Mouse (Mus musculus) midbrain, embryonic 12.5 days (tissue): ENCODE data around the gene St6galnac4. TPM values are rescaled to one million over a fixed set of nuclear protein-coding genes. Genes with fewer than 3 reads are reported as not detected.

Experiments
- ATAC-seq: fragments of 200-750 bp; cut with Nextera tagmentation; 2 replicates; pipeline ENCODE4 v1.8.0; 2017; ENCODE audit warnings: low read depth, moderate TSS enrichment, moderate library complexity; ENCODE audit not compliant: low FRiP score
- H3K27ac ChIP-seq: fragments of 300-500 bp; sonication (generic); replicated peaks from 2 replicates; pipeline ENCODE4 v1.5.1; 2016; ENCODE audit warnings: mild to moderate bottlenecking
- H3K27me3 ChIP-seq: fragments of 300-500 bp; sonication (generic); 2 replicates; pipeline ENCODE4 v1.6.1; 2016; ENCODE audit warnings: mild to moderate bottlenecking
- H3K36me3 ChIP-seq: fragments of 300-500 bp; sonication (generic); 2 replicates; pipeline ENCODE4 v1.6.1; 2016
- H3K4me1 ChIP-seq: fragments of 300-500 bp; sonication (generic); 2 replicates; pipeline ENCODE4 v1.6.1; 2016
- H3K4me2 ChIP-seq: fragments of 300-500 bp; sonication (generic); replicated peaks from 2 replicates; pipeline ENCODE4 v1.6.1; 2016; ENCODE audit warnings: mild to moderate bottlenecking, moderate library complexity
- H3K4me3 ChIP-seq: fragments of 300-500 bp; sonication (generic); 2 replicates; pipeline ENCODE4 v1.5.1; 2016; ENCODE audit warnings: mild to moderate bottlenecking
- H3K9ac ChIP-seq: fragments of 300-500 bp; sonication (generic); replicated peaks from 2 replicates; pipeline ENCODE4 v1.6.1; 2016; ENCODE audit warnings: mild to moderate bottlenecking, moderate library complexity
- H3K9me3 ChIP-seq: fragments of 300-500 bp; sonication (generic); 2 replicates; pipeline ENCODE4 v1.6.1; 2016; ENCODE audit warnings: mild to moderate bottlenecking
- WGBS: fragments of 180-500 bp; shearing (Covaris S2); methylation state at CpG from one replicate; pipeline ENCODE4 v1.1.7; 2016; 5-methylcytosine and 5-hydroxymethylcytosine counted together
- polyA plus RNA-seq: library from polyadenylated mRNA; unstranded; fragments of >200 nt; fragmentation: Nextera tagmentation; extraction: Ambion mirVana; gene quantifications from 2 replicates; pipeline ENCODE4 v1.2.1, GENCODE M21; 2016

The St6galnac4 gene
- polyA plus RNA-seq, 1 experiment from 2014 or later: 17.9 TPM

DNA sequence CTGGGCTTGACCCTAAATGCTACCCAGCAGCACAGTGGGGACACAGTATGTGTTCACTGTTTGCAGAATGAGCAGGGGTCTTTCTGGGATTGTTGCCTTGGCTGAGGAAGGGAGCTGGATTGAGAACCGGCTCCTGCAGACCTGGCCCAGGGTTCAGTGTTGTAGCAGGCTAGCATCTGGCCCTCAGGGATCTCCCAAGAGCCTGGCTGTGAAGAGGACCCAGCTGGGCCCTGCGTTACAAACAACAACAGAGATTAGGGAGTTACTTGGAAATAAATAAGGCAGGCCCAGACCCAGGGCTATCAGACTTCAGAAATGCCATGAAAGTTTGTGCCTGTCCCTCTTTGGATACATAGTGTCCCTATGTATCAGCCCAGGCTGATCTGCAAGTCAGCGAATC lies 58.8 kb downstream of the St6galnac4 start:
- WGBS: 74% methylated on average over 3 of the region's 3 CpGs

DNA sequence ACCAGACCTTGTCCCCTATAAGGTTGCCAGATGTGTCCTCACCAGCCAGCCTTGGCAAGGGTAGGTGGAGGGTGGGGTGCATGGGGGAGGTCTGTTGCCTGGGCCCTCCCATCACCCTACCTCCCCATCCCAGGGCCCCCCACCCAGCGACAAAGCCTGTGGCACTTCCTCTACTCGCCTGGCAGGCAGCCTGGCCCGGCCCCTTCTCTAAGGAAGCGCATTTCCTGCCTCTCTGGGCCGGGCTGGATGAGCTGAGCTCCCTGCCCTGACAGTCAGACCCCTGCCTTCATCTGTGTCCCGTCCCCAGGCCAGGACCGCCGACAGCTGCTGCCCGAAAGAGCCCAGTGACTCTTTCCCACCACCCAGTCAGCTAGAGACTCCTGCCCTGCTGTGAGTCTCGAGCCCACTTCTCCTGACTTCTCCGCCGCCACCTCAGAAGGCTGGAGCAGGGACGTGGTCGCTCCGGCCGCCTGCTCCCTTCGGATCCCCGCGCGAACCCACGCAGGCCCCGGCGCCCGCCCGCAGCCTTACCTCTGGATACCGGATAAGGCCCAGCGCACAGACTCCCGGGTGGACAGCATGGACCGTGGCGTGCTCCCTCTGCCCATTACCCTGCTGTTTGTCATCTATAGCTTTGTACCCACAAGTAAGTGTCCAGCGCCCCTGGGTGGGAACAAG lies 59.6 kb downstream of the St6galnac4 start, which contains the start of gene Eng:
Gene Eng (plus strand): TSS at position 217 of the 678 bp plus-strand sequence.
- Histone ChIP-seq H3K27ac (no peak within 1 kb of the TSS), H3K9ac (no peak within 1 kb of the TSS), H3K4me1 (no peaks in the 10 kb centered on the region), H3K36me3 (no peaks in the 10 kb centered on the region), H3K27me3 (no peaks in the 10 kb centered on the region), H3K4me3 (no peak within 1 kb of the TSS), H3K4me2 (no peak within 1 kb of the TSS), H3K9me3 (no peaks in the 10 kb centered on the region)
- no peak for ATAC-seq
- 65% methylated on average over 31 of the region's 31 CpGs for WGBS

More for the DNA sequence above, 58.8 kb downstream of the St6galnac4 start:
- Histone ChIP-seq H3K9ac (no peak overlapping the region), H3K9me3 (no peaks in the 10 kb centered on the region), H3K27me3 (no peaks in the 10 kb centered on the region), H3K4me1 (no peaks in the 10 kb centered on the region), H3K36me3 (no peaks in the 10 kb centered on the region), H3K27ac (no peak overlapping the region), H3K4me2 (no peak overlapping the region), H3K4me3 (no peak overlapping the region)
- ATAC-seq: no peak

DNA sequence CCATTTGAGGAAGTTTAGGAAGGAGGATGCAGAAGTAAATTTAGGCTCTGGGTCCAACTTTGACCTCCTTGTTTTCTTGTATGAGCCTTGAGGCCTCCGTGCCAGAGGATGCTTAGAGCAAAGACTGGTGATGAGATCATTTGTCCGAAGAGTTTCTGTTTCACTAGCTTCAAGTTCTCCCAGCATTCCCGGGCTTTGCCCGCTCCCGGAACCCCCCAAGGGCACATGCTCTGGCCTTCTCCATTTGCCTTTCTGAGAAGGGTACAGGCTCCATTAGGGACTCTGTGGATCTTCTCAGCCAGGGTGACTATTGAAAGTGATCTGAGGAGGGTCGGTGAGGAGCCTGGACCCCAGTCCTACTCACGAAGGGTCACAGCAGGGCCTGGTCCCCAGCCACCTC lies 60.5 kb downstream of the St6galnac4 start:
- H3K27me3 ChIP-seq: no peaks in the 10 kb centered on the region
- 93% methylated on average over 7 of the region's 7 CpGs for WGBS
- no peak overlapping the region for H3K9ac ChIP-seq
- H3K36me3 ChIP-seq: no peaks in the 10 kb centered on the region
- H3K4me3 ChIP-seq: no peak overlapping the region
- H3K4me2 ChIP-seq: no peak overlapping the region
- H3K27ac ChIP-seq: no peak overlapping the region
- no peaks in the 10 kb centered on the region for H3K9me3 ChIP-seq
- ATAC-seq: no peak
- H3K4me1 ChIP-seq: no peaks in the 10 kb centered on the region

Other genes starting within 250 kb of the St6galnac4 start
- gene Ciz1, start 234.8 kb upstream of the St6galnac4 start, polyA plus RNA-seq: 61.5 TPM in 2 replicates
- 26.3 and 30.5 TPM in 2 replicates for gene Dnm1, start 233.8 kb upstream of the St6galnac4 start, polyA plus RNA-seq
- 57.5 and 61.1 TPM in 2 replicates for gene 1110008P14Rik, start 205.2 kb upstream of the St6galnac4 start, polyA plus RNA-seq
- gene Lcn2, start 198.8 kb upstream of the St6galnac4 start, polyA plus RNA-seq: 0.60 TPM in 2 replicates
- 27.2 and 28.6 TPM in 2 replicates for gene Ptges2, start 191.2 kb upstream of the St6galnac4 start, polyA plus RNA-seq
- gene Naif1, start 136.6 kb upstream of the St6galnac4 start, polyA plus RNA-seq: 5.2 and 6.4 TPM in 2 replicates
- 40.0 TPM in 2 replicates for gene Slc25a25, start 135.7 kb upstream of the St6galnac4 start, polyA plus RNA-seq
- gene Fam102a, start 51.8 kb upstream of the St6galnac4 start, polyA plus RNA-seq: 9.4 and 10.1 TPM in 2 replicates
- gene Dpm2, start 16.2 kb upstream of the St6galnac4 start, polyA plus RNA-seq: 109 and 121 TPM in 2 replicates
- 2.7 and 3.1 TPM in 2 replicates for gene Pip5kl1, start 12.3 kb upstream of the St6galnac4 start, polyA plus RNA-seq
- gene 9430097D07Rik, start 11.4 kb upstream of the St6galnac4 start, polyA plus RNA-seq: 0.16 and 0.56 TPM in 2 replicates
- 10.6 and 11.2 TPM in 2 replicates for gene St6galnac6, start 12.6 kb downstream of the St6galnac4 start, polyA plus RNA-seq
- gene Ak1, start 34.7 kb downstream of the St6galnac4 start, polyA plus RNA-seq: 31.6 and 34.7 TPM in 2 replicates
- gene Eng, start 59.5 kb downstream of the St6galnac4 start, polyA plus RNA-seq: 27.7 and 29.5 TPM in 2 replicates
- gene Fpgs, start 117.0 kb downstream of the St6galnac4 start, polyA plus RNA-seq: 17.9 and 19.1 TPM in 2 replicates
- 99.3 and 103 TPM in 2 replicates for gene Cdk9, start 126.0 kb downstream of the St6galnac4 start, polyA plus RNA-seq
- 34.6 and 41.1 TPM in 2 replicates for gene Sh2d3c, start 134.0 kb downstream of the St6galnac4 start, polyA plus RNA-seq
- gene 6330409D20Rik, start 153.9 kb downstream of the St6galnac4 start, polyA plus RNA-seq: 2.8 and 3.5 TPM in 2 replicates
- 50.2 and 53.4 TPM in 2 replicates for gene Tor2a, start 170.1 kb downstream of the St6galnac4 start, polyA plus RNA-seq
- gene Ttc16, start 188.5 kb downstream of the St6galnac4 start, polyA plus RNA-seq: 0.20 and 0.43 TPM in 2 replicates
- 2.6 and 4.6 TPM in 2 replicates for gene Ptrh1, start 188.7 kb downstream of the St6galnac4 start, polyA plus RNA-seq
- gene Cfap157, start 197.3 kb downstream of the St6galnac4 start, polyA plus RNA-seq: 0.64 and 1.3 TPM in 2 replicates